In genomic region chr13:34038901-34039341, GRCm38 (mm10) we compare ENCODE assay signal across 8 mouse cellular contexts. TPM values are rescaled to one million over a fixed set of nuclear protein-coding genes. Genes with fewer than 3 reads are reported as not detected.
DNase-seq lines count a peak whose midpoint lies in the region; ATAC-seq and TF ChIP-seq lines count a peak whose summit lies in the region.

No protein-coding gene starts in this region.

- no peaks in the 10 kb centered on the region for H3K9me3 ChIP-seq in heart, postnatal 0 days (replicated peaks; ENCODE audit: control insufficient read depth, low read length)
- no peaks in the 10 kb centered on the region for H3K9me3 ChIP-seq in forebrain, postnatal 0 days (ENCODE audit: low read length)
- H3K9me3 ChIP-seq in neural tube, embryonic 12.5 days, result no peaks in the 10 kb centered on the region; the same call in 1 of the 2 replicates

- peaks cover 8% of the 10 kb centered on the region; the same call in 1 of the 2 replicates for H3K4me1 ChIP-seq in heart, postnatal 0 days (ENCODE audit: control insufficient read depth, insufficient read depth)
- peaks cover 14% of the 10 kb centered on the region; the same call in 1 of the 2 replicates for H3K4me1 ChIP-seq in forebrain, postnatal 0 days (ENCODE audit: insufficient read depth)
- peaks cover 6% of the 10 kb centered on the region for H3K4me1 ChIP-seq in neural tube, embryonic 12.5 days

- no peak overlapping the region for H3K4me3 ChIP-seq in heart, postnatal 0 days (ENCODE audit: low read depth, low read length)
- no peak overlapping the region for H3K4me3 ChIP-seq in forebrain, postnatal 0 days (ENCODE audit: low read depth, low read length)
- no peak overlapping the region for H3K4me3 ChIP-seq in neural tube, embryonic 12.5 days

- H3K27ac ChIP-seq in heart, postnatal 0 days (ENCODE audit: low read depth), result no peak overlapping the region
- no peak overlapping the region for H3K27ac ChIP-seq in forebrain, postnatal 0 days (ENCODE audit: low read depth, low read length)
- H3K27ac ChIP-seq in neural tube, embryonic 12.5 days, result no peak overlapping the region

- ATAC-seq in heart, postnatal 0 days (ENCODE audit: insufficient read depth, low read depth), result no peak
- no peak for ATAC-seq in forebrain, postnatal 0 days
- no peak for ATAC-seq in neural tube, embryonic 12.5 days (ENCODE audit: low FRiP score, low read depth)

- no peak overlapping the region for H3K9ac ChIP-seq in heart, postnatal 0 days (replicated peaks; ENCODE audit: low read depth, low read length)
- no peak overlapping the region for H3K9ac ChIP-seq in forebrain, postnatal 0 days
- H3K9ac ChIP-seq in neural tube, embryonic 12.5 days, result no peak overlapping the region

- TF ChIP-seq CTCF in heart, postnatal 0 days (IDR thresholded peaks at IDR 0.05; ENCODE audit: low read depth), result no peak
- no peak for TF ChIP-seq CTCF in forebrain, postnatal 0 days (IDR thresholded peaks at IDR 0.05; ENCODE audit: low read depth)

- 61% methylated on average over 8 of the region's 8 CpGs for WGBS in heart, postnatal 0 days
- 37% methylated on average over 8 of the region's 8 CpGs for WGBS in forebrain, postnatal 0 days
- WGBS in neural tube, embryonic 12.5 days, result 48% methylated on average over 8 of the region's 8 CpGs

- no peaks in the 10 kb centered on the region for H3K27me3 ChIP-seq in heart, postnatal 0 days (ENCODE audit: control insufficient read depth, insufficient read depth, low read length)
- H3K27me3 ChIP-seq in forebrain, postnatal 0 days (ENCODE audit: insufficient read depth, low read length), result no peaks in the 10 kb centered on the region
- H3K27me3 ChIP-seq in neural tube, embryonic 12.5 days (replicated peaks), result no peaks in the 10 kb centered on the region

- H3K4me2 ChIP-seq in heart, postnatal 0 days (ENCODE audit: low read depth, low read length), result peak overlapping the region; percentile 81
- peak overlapping the region; percentile 75 for H3K4me2 ChIP-seq in forebrain, postnatal 0 days (ENCODE audit: low read depth)
- H3K4me2 ChIP-seq in neural tube, embryonic 12.5 days (replicated peaks), result peak overlapping the region; percentile 76

- no peak for TF ChIP-seq EP300 in heart, postnatal 0 days (IDR thresholded peaks at IDR 0.05; ENCODE audit: low read depth)

- H3K36me3 ChIP-seq in heart, postnatal 0 days (replicated peaks; ENCODE audit: control insufficient read depth, insufficient read depth, low read length), result peaks cover 8% of the 10 kb centered on the region; the same call in 1 of the 2 replicates
- no peaks in the 10 kb centered on the region; the same call in 1 of the 2 replicates for H3K36me3 ChIP-seq in forebrain, postnatal 0 days (ENCODE audit: insufficient read depth)
- peaks cover 3% of the 10 kb centered on the region; the same call in 1 of the 2 replicates for H3K36me3 ChIP-seq in neural tube, embryonic 12.5 days

- DNase-seq in heart, postnatal 0 days (ENCODE audit: low spot score), result no peak
- no peak for DNase-seq in heart, postnatal 4 days
- no peak for DNase-seq in forebrain, postnatal 0 days
- peak; percentile 63 to 83 for DNase-seq in kidney, postnatal 25 days
- no peak for DNase-seq in urinary bladder, postnatal 36 days (ENCODE audit: low spot score in 2 of 2)
- DNase-seq in urinary bladder, adult 2 months (ENCODE audit: low spot score), result no peak
- DNase-seq in layer of hippocampus, adult 18-20 months (ENCODE audit: low spot score in 2 of 2), result no peak

RNA-seq across cellular contexts. Expression of gene Bphl, which starts 1.5 kb away (rescaled TPM):
- 57.1 and 64.2 TPM in 2 replicates for total RNA-seq in heart, postnatal 0 days (2014; rRNA removed; ENCODE audit: low replicate concordance)
- 53.2 and 58.9 TPM in 2 replicates for polyA plus RNA-seq in heart, postnatal 0 days (2015; fragmentation: Nextera tagmentation; extraction: Ambion mirVana)
- 10 to 100 TPM; 28.5 to 29.2 TPM for total RNA-seq in heart, postnatal 4 days (2021)
- 37.1 and 40.5 TPM in 2 replicates for total RNA-seq in forebrain, postnatal 0 days (2014; rRNA removed)
- polyA plus RNA-seq in forebrain, postnatal 0 days (2015; fragmentation: Nextera tagmentation; extraction: Ambion mirVana), result 46.0 and 51.2 TPM in 2 replicates
- 34.3 and 35.4 TPM in 2 replicates for polyA plus RNA-seq in neural tube, embryonic 12.5 days (2016; fragmentation: Nextera tagmentation; extraction: Ambion mirVana)
- polyA plus RNA-seq in urinary bladder, adult 2 months (2012; rRNA removed), result 51.3 and 71.5 TPM in 2 replicates
- total RNA-seq in layer of hippocampus, adult 18-20 months (2021), result 10 to 100 TPM; 52.0 to 56.0 TPM

RNA-seq across cellular contexts. Expression of gene Serpinb6a, which starts 36.3 kb away (rescaled TPM):
- 115 and 149 TPM in 2 replicates for total RNA-seq in heart, postnatal 0 days (2014; rRNA removed; ENCODE audit: low replicate concordance)
- 79.0 and 80.2 TPM in 2 replicates for polyA plus RNA-seq in heart, postnatal 0 days (2015; fragmentation: Nextera tagmentation; extraction: Ambion mirVana)
- total RNA-seq in heart, postnatal 4 days (2021), result 10 to 100 TPM; 91.9 to 96.1 TPM
- 53.0 and 62.6 TPM in 2 replicates for total RNA-seq in forebrain, postnatal 0 days (2014; rRNA removed)
- 48.1 and 50.6 TPM in 2 replicates for polyA plus RNA-seq in forebrain, postnatal 0 days (2015; fragmentation: Nextera tagmentation; extraction: Ambion mirVana)
- 36.3 and 38.8 TPM in 2 replicates for polyA plus RNA-seq in neural tube, embryonic 12.5 days (2016; fragmentation: Nextera tagmentation; extraction: Ambion mirVana)
- 206 and 225 TPM in 2 replicates for polyA plus RNA-seq in urinary bladder, adult 2 months (2012; rRNA removed)
- 10 to 100 TPM; 40.4 to 51.1 TPM for total RNA-seq in layer of hippocampus, adult 18-20 months (2021)

RNA-seq across cellular contexts. Expression of gene Ripk1, which starts 36.8 kb away (rescaled TPM):
- 6.1 and 9.5 TPM in 2 replicates for total RNA-seq in heart, postnatal 0 days (2014; rRNA removed; ENCODE audit: low replicate concordance)
- 4.7 and 4.8 TPM in 2 replicates for polyA plus RNA-seq in heart, postnatal 0 days (2015; fragmentation: Nextera tagmentation; extraction: Ambion mirVana)
- 10 to 100 TPM; 11.8 to 13.2 TPM for total RNA-seq in heart, postnatal 4 days (2021)
- total RNA-seq in forebrain, postnatal 0 days (2014; rRNA removed), result 8.2 and 10.3 TPM in 2 replicates
- 2.3 and 3.4 TPM in 2 replicates for polyA plus RNA-seq in forebrain, postnatal 0 days (2015; fragmentation: Nextera tagmentation; extraction: Ambion mirVana)
- polyA plus RNA-seq in neural tube, embryonic 12.5 days (2016; fragmentation: Nextera tagmentation; extraction: Ambion mirVana), result 8.7 and 10.4 TPM in 2 replicates
- 8.9 and 15.2 TPM in 2 replicates for polyA plus RNA-seq in urinary bladder, adult 2 months (2012; rRNA removed)
- 1 to 10 TPM; 6.2 to 6.6 TPM for total RNA-seq in layer of hippocampus, adult 18-20 months (2021)

RNA-seq across cellular contexts. Expression of gene Tubb2a, which starts 38.9 kb away (rescaled TPM):
- total RNA-seq in heart, postnatal 0 days (2014; rRNA removed; ENCODE audit: low replicate concordance), result 291 and 343 TPM in 2 replicates
- polyA plus RNA-seq in heart, postnatal 0 days (2015; fragmentation: Nextera tagmentation; extraction: Ambion mirVana), result 90.8 and 105 TPM in 2 replicates
- total RNA-seq in heart, postnatal 4 days (2021), result 100 to 1,000 TPM; 168 to 177 TPM
- 4,454 and 4,559 TPM in 2 replicates for total RNA-seq in forebrain, postnatal 0 days (2014; rRNA removed)
- 3,524 and 3,579 TPM in 2 replicates for polyA plus RNA-seq in forebrain, postnatal 0 days (2015; fragmentation: Nextera tagmentation; extraction: Ambion mirVana)
- 960 and 968 TPM in 2 replicates for polyA plus RNA-seq in neural tube, embryonic 12.5 days (2016; fragmentation: Nextera tagmentation; extraction: Ambion mirVana)
- 140 and 213 TPM in 2 replicates for polyA plus RNA-seq in urinary bladder, adult 2 months (2012; rRNA removed)
- 100 to 1,000 TPM; 919 to 955 TPM for total RNA-seq in layer of hippocampus, adult 18-20 months (2021)

Comparison
In these comparisons a context has a peak if more than half of its experiments do, and no peak if none do; other contexts are left out.
1. DNase-seq: peak in kidney, postnatal 25 days (2 of 2); none in heart, postnatal 0 days (single experiment), heart, postnatal 4 days (single experiment), forebrain, postnatal 0 days (single experiment), urinary bladder, postnatal 36 days (0 of 2), urinary bladder, adult 2 months (single experiment) and layer of hippocampus, adult 18-20 months (0 of 2).
2. Peak in every context shown above with its lines, with median percentiles within 50 percentile points of each other: H3K4me2 ChIP-seq.